Mouse (Mus musculus): ENCODE measurements around the gene Arhgef7. TPM values are rescaled to one million over a fixed set of nuclear protein-coding genes. Genes with fewer than 3 reads are reported as not detected.
A peak's percentile ranks its signal among the peaks of the same experiment; 100 is the strongest.

Gene Arhgef7
- total RNA-seq (2017), result 22.5 and 25.6 TPM in 2 replicates

DNA sequence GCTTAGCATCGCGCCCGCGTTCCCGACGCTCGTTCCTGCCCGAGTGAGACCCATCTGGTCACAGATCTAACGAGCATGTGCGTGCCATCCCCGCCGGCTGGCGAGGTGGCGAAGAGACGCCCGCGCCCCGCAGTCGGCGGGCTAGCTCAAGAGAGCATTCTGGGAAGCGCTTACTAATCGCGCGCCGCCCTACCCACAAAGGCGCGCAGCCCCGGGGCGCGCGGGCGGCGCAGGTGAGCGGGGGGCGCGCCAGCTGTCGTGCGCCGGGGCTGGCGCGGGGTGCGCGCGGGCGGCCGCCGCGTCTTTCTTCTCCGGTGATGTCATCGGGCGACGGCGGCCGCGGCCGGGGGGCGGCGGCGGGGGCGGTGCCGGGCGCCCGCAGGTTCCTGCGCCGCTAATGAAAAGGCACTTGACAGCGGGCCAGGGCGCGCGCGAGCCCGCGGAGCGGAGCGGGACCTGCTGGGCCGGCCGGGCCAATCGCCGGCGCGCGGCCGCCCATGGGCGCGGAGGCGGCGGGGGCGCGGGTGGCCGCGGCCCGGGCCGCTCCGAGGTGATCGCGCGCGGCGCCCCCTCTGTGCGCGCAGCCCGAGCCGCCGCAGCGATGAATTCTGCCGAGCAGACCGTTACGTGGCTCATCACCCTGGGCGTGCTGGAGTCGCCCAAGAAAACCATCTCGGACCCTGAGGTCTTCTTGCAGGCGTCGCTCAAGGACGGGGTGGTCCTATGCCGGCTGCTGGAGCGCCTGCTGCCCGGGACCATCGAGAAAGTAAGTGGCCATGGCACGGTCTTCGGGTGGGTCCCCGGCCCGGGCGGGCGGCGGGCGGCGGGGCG, at the start of gene Arhgef7:
Gene Arhgef7 (plus strand): TSS at position 71 of the 831 bp plus-strand sequence.
- ATAC-seq (replicated peaks in 1 of 2; ENCODE audit: insufficient read depth in 1 of 2, low FRiP score in 2 of 2, low TSS enrichment in 1 of 2, low read depth in 1 of 2, poor library complexity in 2 of 2, severe bottlenecking in 2 of 2), result no peak

DNA sequence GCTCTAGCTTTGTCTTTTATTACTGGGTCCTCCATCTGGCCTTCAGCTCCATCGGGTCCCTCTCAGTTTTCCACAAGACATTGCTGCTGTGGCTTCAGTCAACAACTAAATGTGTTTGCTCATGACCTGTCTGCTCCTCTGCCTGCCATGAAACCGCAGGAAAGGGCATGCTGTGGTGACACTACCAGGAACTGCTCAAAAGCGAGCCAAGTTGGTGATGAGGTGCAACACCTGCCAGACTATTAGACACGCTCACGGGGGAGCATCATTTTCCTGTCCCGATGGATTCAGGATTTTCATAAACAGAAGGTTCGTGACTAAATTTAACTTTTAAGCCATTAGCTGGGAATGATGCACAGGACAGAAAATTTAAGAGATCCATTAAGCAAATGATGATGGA, 43.0 kb upstream of the Arhgef7 start:
- ATAC-seq (replicated peaks in 1 of 2; ENCODE audit: insufficient read depth in 1 of 2, low FRiP score in 2 of 2, low TSS enrichment in 1 of 2, low read depth in 1 of 2, poor library complexity in 2 of 2, severe bottlenecking in 2 of 2), result no peak

DNA sequence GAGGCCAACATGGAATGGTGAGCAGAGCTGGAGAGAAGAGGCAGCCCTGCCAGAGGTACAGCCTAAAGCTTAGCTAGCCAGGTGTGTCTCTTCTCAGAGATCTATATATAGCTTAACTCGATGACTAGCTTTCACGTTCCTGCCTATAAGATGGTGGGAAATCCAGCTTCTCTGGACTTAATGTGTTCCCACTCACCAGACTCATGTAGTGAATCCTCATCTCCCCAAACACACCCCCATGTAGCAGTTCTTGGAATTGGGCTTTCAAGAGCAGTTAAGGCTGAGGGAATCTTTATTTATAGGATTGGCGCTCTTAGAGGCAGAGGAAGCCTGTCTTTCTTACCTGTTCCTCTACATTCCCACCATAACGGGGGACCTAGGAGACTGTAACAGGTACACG, 40.3 kb upstream of the Arhgef7 start:
- ATAC-seq (replicated peaks in 1 of 2; ENCODE audit: insufficient read depth in 1 of 2, low FRiP score in 2 of 2, low TSS enrichment in 1 of 2, low read depth in 1 of 2, poor library complexity in 2 of 2, severe bottlenecking in 2 of 2), result no peak

DNA sequence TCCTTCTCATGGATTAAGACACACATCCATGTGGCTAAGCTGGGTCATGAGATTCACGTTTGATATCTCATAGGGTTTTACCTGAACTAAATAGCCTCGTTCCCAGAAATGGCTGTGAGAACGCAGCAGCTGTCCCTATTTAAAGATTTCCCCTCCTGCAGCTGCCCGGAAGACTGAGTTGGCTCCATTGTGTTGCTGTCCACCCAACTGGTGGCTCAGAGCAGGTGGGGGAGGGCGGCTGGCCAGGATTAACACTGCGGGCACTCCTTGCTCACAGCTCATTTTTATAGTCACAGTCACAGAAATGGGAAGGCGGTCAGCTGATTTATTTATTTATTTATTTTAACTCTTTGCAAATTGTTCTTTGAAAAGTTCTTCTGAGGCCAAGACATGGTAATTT, 37.6 kb upstream of the Arhgef7 start:
- no peak for ATAC-seq (replicated peaks in 1 of 2; ENCODE audit: insufficient read depth in 1 of 2, low FRiP score in 2 of 2, low TSS enrichment in 1 of 2, low read depth in 1 of 2, poor library complexity in 2 of 2, severe bottlenecking in 2 of 2)

DNA sequence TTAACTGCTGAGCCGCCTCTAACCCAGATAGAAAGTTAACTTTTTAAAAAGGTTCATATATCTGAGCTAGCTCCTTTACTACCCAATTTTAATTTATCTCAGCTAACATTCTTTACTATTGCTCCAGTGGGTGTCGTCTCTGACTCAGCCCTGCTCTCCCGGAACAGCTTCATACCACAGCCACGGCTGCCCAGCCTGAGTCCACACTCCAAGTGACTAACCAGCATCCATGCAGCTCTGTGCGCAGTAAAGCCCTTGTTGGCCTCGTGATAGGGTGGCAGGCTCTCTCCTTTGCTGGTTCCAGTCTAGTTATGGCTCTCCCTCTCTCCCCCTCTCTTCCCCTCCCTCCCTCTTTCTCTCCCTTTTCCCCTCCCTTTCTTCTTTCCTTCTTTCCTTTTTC, 36.2 kb upstream of the Arhgef7 start:
- ATAC-seq (replicated peaks in 1 of 2; ENCODE audit: insufficient read depth in 1 of 2, low FRiP score in 2 of 2, low TSS enrichment in 1 of 2, low read depth in 1 of 2, poor library complexity in 2 of 2, severe bottlenecking in 2 of 2), result no peak

DNA sequence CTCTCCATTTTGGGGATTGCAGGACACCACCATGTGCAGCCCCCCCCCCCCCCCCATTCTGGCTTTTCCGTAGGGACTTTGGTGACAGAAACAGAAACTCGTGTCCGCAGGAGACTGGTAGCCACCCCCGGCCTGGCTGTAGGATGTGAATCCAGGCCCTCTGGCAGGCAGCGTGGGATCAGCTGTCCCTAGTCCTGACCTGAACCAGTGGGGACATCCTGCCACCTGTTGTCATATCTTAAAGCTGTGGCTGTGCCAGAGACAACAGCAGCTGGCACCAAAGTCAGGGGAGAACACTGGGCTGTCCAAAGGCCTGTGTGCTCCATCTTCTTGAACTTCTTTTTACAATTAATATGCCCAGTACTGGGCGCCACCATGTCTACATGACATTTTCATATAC, 35.8 kb upstream of the Arhgef7 start:
- no peak for ATAC-seq (replicated peaks in 1 of 2; ENCODE audit: insufficient read depth in 1 of 2, low FRiP score in 2 of 2, low TSS enrichment in 1 of 2, low read depth in 1 of 2, poor library complexity in 2 of 2, severe bottlenecking in 2 of 2)

DNA sequence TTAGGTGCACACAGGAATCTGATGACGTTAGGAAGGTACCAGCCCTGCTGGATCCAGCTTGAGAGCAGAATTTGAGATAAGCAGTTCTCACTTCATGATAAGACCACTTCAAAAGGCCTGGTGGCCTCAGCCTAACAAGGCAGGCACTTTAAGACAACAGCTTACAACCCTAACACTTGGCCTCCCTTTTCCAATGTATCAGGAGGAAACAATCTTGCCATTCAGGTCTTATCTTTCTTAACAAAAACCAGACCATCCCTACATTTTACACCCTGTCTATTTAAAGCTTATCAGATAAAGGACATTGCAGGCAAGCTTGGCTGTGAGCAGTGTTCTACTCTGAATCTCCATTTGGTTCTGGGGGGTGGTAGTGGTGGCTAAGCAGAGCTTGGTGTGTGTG, 35.1 kb upstream of the Arhgef7 start:
- no peak for ATAC-seq (replicated peaks in 1 of 2; ENCODE audit: insufficient read depth in 1 of 2, low FRiP score in 2 of 2, low TSS enrichment in 1 of 2, low read depth in 1 of 2, poor library complexity in 2 of 2, severe bottlenecking in 2 of 2)

DNA sequence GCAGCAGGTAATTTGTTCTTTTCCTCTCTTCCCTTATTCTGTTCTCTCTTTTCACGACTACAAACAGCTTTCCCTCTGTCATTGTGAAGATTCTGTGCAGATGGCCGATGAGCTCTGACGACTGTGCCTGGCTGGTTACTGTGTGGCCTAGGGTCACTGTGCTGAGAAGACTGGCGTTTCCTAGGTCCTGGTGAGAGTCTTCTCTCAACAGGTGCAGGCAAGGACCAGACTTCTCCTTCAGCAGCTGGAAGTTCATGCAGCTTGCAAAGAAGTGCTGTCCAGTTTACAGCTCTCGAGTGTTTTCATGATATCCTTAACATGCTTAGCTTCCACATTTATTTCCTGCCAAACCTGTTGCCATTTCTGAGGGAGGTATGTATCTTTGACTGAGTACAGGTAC, 33.5 kb upstream of the Arhgef7 start:
- ATAC-seq (replicated peaks in 1 of 2; ENCODE audit: insufficient read depth in 1 of 2, low FRiP score in 2 of 2, low TSS enrichment in 1 of 2, low read depth in 1 of 2, poor library complexity in 2 of 2, severe bottlenecking in 2 of 2), result no peak

DNA sequence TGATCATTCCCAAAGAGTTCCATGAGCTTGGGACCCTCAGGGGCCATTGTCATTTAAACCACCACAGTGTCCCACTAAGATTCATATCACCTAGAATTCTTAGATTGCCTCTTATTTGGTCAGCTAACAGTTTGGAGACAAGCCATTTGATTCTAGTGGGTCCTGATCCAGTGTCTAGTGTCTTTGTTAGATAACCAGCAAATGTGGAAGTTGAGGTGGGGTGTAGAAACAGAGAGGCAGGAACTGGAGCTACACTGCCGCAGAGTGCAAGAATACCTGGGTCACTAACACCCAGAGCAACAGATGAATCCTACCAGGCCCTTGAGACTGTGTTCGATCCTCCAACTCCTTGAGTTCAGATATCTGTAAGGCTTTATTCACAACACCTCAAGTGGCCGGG, 31.3 kb upstream of the Arhgef7 start:
- ATAC-seq (replicated peaks in 1 of 2; ENCODE audit: insufficient read depth in 1 of 2, low FRiP score in 2 of 2, low TSS enrichment in 1 of 2, low read depth in 1 of 2, poor library complexity in 2 of 2, severe bottlenecking in 2 of 2), result no peak

DNA sequence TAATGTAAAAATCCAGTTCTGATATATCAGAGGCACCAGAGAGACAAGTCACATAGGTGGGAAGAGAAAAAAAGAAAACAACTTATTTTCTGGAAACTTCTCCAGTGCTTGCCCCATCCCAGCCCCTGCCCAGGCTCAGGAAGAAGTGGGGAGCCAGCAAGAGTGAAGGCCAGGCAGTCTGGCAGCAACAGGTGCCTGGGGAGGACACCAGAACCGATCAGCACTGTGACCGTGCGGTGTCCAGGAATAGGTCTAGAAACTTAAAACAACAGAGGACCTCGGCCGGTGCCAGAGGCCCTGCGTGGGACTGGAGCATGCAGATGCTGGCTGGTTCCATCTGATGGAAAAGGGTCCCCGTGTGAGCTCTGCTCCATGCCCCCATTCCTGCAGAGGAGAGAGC, 30.1 kb upstream of the Arhgef7 start:
- no peak for ATAC-seq (replicated peaks in 1 of 2; ENCODE audit: insufficient read depth in 1 of 2, low FRiP score in 2 of 2, low TSS enrichment in 1 of 2, low read depth in 1 of 2, poor library complexity in 2 of 2, severe bottlenecking in 2 of 2)

DNA sequence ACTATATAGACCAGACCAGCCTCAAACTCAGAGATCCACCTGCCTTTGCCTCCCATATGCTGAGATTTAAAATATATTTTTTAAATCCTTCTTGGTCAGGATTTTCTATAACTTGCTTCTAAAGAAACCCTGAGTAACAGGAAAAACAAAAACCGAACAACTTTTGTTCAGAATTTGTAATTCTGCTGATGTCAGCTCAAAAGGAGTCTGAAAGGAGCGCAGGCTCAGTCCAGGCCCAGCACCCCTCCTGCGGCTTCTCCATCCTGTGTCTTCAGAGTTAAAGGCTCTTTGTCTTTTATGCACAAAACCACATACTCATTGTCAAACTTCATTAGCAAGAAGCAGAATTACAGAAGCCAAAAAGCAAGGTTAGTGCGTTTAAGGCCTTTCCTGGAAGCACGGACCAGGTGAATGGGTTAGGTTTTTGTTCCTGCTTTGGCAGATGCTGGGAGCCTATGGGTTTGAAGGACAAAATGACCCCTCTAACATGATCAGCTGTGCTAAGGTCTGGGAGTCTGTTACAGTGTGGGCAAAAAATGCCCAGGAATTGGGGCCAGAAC, 28.0 kb upstream of the Arhgef7 start:
- no peak for ATAC-seq (replicated peaks in 1 of 2; ENCODE audit: insufficient read depth in 1 of 2, low FRiP score in 2 of 2, low TSS enrichment in 1 of 2, low read depth in 1 of 2, poor library complexity in 2 of 2, severe bottlenecking in 2 of 2)

DNA sequence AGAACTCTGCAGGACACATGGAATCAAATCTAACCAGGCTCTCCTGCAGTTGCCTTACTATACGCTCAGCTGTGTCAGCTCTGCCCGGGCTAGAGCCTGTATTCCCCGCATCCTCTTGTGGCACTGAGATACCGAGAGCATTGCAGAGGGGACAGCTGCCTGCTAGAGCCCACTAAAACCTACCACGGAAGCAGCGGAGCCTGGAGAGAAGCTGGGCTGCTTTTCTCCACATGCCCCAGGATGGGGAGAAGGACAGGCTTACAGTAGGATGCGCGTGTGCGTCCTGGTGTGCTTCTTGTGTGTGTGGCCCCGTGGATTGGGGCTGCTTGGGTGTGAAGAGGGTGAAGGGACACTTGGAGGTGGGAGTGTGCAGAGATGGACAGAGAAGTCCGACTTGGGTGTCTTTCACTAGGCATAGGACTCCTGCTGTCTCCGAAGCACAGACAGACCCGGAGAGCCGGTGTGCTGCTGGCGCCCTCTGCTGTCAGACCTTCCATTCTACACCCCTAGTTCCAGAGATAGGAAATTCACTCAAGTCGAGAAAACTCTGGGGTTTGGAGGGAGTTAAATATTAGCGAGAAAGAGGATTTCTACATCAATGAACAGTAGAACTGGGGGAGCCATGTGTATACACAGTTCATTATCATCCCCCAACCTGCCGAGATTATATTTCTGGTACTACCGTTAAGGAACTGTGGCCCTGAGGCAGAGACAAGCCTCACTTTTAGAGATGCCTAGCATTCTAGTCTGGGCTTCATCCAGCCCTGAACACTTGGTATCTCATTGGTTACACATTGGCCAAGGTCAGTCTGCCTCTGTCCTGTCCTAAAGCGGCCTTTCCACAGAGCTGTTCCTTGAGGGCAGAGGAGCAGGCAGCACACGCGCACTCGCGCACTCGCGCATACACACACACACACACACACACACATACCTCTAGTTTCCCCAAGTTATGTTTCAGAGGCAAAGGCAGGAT, 27.2 kb upstream of the Arhgef7 start:
- peak; percentile 82 to 83 for ATAC-seq (replicated peaks in 1 of 2; ENCODE audit: insufficient read depth in 1 of 2, low FRiP score in 2 of 2, low TSS enrichment in 1 of 2, low read depth in 1 of 2, poor library complexity in 2 of 2, severe bottlenecking in 2 of 2)

DNA sequence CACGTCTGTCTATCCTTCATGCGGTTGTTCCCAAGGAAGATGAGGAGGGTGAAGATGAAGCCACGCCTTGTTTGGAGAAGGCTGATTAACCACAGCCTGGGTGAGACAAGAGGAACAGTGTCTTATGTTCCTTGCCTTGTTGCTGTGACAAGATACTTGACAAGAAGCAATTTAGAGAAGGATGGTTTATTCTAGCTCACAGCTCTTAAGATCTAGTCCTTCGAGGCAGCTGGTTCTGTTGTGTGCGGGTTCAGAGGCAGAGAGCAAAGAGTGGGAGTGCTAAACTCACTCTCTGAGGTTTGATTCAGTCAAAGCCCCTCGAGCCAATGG, 26.5 kb upstream of the Arhgef7 start, which contains the start of gene 1700016D06Rik:
Gene 1700016D06Rik (minus strand): TSS at position 31 of the 330 bp plus-strand sequence.
- ATAC-seq (replicated peaks in 1 of 2; ENCODE audit: insufficient read depth in 1 of 2, low FRiP score in 2 of 2, low TSS enrichment in 1 of 2, low read depth in 1 of 2, poor library complexity in 2 of 2, severe bottlenecking in 2 of 2), result no peak

DNA sequence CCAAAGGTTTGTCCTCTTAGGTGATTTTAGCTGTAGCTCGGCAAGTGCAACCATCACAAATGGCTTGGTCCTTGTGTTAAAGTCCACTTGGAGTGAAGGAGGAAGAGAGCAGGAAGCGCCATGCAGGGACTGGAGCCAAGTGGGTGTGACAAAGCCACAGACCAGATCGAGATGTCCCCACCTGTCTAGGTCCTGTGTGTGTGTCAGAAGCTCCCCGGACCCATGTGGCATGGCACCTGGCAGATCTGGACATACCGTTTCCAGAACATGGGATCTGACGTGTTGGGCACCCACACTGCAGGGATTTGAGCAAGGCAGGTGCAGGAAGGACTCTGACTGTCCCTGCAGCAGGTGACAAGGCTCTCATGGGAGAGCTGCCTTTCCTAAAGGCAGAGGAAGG, 26.1 kb upstream of the Arhgef7 start:
- no peak for ATAC-seq (replicated peaks in 1 of 2; ENCODE audit: insufficient read depth in 1 of 2, low FRiP score in 2 of 2, low TSS enrichment in 1 of 2, low read depth in 1 of 2, poor library complexity in 2 of 2, severe bottlenecking in 2 of 2)

DNA sequence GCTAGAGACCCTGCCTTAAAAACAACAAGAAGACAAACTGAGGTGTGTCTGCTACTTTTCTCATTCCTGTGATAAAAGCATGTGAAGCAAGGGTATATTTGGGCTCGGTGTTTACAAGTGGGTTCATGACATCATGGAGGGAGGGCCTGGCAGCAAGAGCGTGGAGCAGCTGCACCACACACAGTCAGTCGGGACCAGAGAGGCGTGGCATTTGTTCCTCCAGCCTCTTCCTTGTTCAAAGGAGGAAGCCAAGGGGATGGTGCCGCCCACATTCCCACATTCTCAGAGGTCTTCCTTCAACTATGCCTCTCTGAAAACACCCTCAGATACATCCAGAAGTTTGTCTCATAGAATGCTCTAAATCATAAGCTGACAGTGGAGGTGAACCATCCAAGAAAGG, 23.7 kb upstream of the Arhgef7 start:
- no peak for ATAC-seq (replicated peaks in 1 of 2; ENCODE audit: insufficient read depth in 1 of 2, low FRiP score in 2 of 2, low TSS enrichment in 1 of 2, low read depth in 1 of 2, poor library complexity in 2 of 2, severe bottlenecking in 2 of 2)

DNA sequence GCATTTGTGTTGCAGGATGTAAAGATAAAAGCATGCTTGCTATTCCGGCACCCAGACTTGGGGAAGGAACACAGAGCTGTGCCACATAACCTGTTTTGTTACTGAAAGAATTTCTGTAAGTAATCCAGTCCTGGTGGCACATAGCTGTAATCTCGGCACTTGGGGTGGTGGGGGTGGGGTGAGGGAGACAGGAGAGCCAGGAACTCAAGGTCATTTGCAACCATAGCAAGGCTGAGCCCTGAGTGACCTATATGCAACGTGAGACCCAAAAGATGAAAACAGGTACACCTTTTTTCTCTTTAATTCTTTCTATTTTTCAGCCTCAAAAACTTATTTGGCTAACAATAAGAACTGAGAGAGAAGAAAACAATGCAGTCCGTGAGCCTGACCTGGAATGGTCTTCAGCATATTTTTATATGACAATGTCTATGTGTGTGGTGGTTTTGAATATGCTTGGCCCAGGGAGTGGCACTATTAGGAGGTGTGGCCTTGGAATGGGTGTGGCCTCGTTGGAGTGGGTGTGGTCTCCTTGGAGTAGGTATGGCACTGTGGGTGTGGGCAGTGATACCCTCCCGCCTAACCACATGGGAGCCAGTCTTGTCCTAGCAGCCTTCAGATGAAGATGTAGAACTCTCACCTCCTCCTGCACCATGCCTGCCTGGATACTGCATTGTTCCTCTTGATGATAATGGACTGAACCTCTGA, 22.7 kb upstream of the Arhgef7 start:
- ATAC-seq (replicated peaks in 1 of 2; ENCODE audit: insufficient read depth in 1 of 2, low FRiP score in 2 of 2, low TSS enrichment in 1 of 2, low read depth in 1 of 2, poor library complexity in 2 of 2, severe bottlenecking in 2 of 2), result no peak

DNA sequence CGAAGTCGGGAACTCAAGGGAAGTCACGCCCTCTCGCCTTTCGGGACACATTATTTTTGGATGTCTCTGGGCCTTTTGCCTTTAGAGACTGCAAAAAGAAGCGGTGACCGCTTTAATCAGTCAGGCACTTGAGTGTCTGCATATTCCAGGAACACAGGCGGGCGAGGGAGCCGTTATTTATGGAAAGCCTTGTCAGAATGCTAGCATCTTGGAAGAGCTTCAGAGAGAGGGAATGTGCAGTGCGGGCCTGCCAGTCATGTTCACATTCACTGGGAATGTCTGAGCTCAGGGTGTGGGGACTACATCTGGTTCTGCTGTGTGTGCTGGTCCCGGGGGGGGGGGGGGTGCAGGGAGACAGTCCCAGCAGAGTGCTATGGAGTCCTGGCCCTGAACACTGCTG, 21.7 kb upstream of the Arhgef7 start:
- ATAC-seq (replicated peaks in 1 of 2; ENCODE audit: insufficient read depth in 1 of 2, low FRiP score in 2 of 2, low TSS enrichment in 1 of 2, low read depth in 1 of 2, poor library complexity in 2 of 2, severe bottlenecking in 2 of 2), result no peak

Data from hematopoietic stem cell, adult 5-6 weeks (primary cell).